Mouse (Mus musculus): ENCODE results near the gene Ubxn11.
"Not testable (repeated sequence)": the region's sequence is repeated elsewhere in the genome, so short reads cannot be mapped to it uniquely, and the experiment has no call there.

- TF ChIP-seq CTCF (IDR thresholded peaks at IDR 0.05; ENCODE audit: low read depth); EP300 (optimal IDR thresholded peaks at IDR 0.05): not testable (repeated sequence)
Measured at GRCm38 (mm10) chr4:134144297-134144696, 41.9 kb downstream of the Ubxn11 start.
